Mouse (Mus musculus): ENCODE data around the gene Car2. TPM values are rescaled to one million over a fixed set of nuclear protein-coding genes. Genes with fewer than 3 reads are reported as not detected.
A peak's percentile ranks its signal among the peaks of the same experiment; 100 is the strongest.

Car2 gene
- polyA plus RNA-seq, 1 experiment from 2014 or later: 83.2 TPM

DNA sequence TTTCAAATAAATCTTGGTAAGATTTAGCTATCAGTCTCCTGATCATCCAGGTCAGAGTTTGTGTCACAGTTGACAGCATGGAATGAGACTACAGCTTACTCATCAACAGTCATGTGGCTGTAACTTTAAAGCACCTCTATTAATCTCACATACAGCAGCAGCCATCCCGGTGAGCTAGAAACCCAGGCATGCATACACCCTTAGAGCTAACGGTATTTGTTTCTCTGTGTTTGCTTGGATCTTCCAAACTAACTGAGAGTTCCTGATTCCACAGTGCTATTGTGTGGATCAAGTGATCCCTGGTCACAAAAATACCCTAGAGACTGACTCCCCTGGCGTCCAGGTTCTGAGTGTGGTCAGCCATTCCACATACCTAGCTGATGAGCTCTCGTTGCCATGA lies 24.3 kb upstream of the Car2 start:
- 0 out of 2 replicates have a peak, but pooled peaks cover 3% of the 10 kb centered on the region for H3K4me1 ChIP-seq (ENCODE audit: control insufficient read depth, insufficient read depth, low read length)
- no peaks in the 10 kb centered on the region for H3K9me3 ChIP-seq (ENCODE audit: control insufficient read depth, low read length)
- H3K36me3 ChIP-seq (ENCODE audit: control insufficient read depth, insufficient read depth, low read length): no peaks in the 10 kb centered on the region
- H3K4me3 ChIP-seq (ENCODE audit: low read length): no peak overlapping the region
- 0 out of 2 replicates have a peak, but pooled peaks cover 5% of the 10 kb centered on the region for H3K27me3 ChIP-seq (replicated peaks; ENCODE audit: control insufficient read depth, insufficient read depth, low read length)
- no peak overlapping the region for H3K9ac ChIP-seq (ENCODE audit: low read depth, low read length)
- no peak overlapping the region for H3K4me2 ChIP-seq (ENCODE audit: low read depth, low read length)
- 39% methylated on average over 4 of the region's 4 CpGs for WGBS
- no peak for ATAC-seq
- no peak overlapping the region for H3K27ac ChIP-seq (ENCODE audit: low read length)

DNA sequence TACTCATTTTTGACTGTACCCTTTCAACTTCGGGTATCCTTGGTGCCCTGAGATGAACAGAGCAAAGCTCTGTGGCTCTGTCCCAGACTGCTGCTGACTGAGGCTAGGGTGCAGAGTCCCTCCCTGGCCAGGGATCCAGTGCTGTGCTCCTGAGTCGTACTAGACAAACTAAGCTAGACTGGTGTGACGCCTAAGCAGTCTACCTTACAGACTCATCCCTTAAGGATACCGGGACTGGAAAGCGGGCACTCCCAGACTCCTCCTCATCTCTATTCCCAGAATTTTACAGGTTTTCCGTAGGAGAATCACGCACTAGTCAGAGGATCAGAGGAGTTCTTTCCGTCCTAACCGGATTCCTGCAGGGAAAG lies 23.4 kb upstream of the Car2 start:
- Histone ChIP-seq H3K9me3 (ENCODE audit: control insufficient read depth, low read length) (no peaks in the 10 kb centered on the region), H3K9ac (ENCODE audit: low read depth, low read length) (peak overlapping the region; percentile 49; the same call in 1 of the 2 replicates), H3K4me3 (ENCODE audit: low read length) (peak overlapping the region; percentile 40), H3K4me2 (ENCODE audit: low read depth, low read length) (peak overlapping the region; percentile 55), H3K4me1 (ENCODE audit: control insufficient read depth, insufficient read depth, low read length) (0 out of 2 replicates have a peak, but pooled peaks cover 3% of the 10 kb centered on the region), H3K27me3 (replicated peaks; ENCODE audit: control insufficient read depth, insufficient read depth, low read length) (0 out of 2 replicates have a peak, but pooled peaks cover 5% of the 10 kb centered on the region), H3K27ac (ENCODE audit: low read length) (no peak overlapping the region), H3K36me3 (ENCODE audit: control insufficient read depth, insufficient read depth, low read length) (no peaks in the 10 kb centered on the region)
- peak; percentile 71 for ATAC-seq
- under 1% methylated on average over 9 of the region's 9 CpGs for WGBS

DNA sequence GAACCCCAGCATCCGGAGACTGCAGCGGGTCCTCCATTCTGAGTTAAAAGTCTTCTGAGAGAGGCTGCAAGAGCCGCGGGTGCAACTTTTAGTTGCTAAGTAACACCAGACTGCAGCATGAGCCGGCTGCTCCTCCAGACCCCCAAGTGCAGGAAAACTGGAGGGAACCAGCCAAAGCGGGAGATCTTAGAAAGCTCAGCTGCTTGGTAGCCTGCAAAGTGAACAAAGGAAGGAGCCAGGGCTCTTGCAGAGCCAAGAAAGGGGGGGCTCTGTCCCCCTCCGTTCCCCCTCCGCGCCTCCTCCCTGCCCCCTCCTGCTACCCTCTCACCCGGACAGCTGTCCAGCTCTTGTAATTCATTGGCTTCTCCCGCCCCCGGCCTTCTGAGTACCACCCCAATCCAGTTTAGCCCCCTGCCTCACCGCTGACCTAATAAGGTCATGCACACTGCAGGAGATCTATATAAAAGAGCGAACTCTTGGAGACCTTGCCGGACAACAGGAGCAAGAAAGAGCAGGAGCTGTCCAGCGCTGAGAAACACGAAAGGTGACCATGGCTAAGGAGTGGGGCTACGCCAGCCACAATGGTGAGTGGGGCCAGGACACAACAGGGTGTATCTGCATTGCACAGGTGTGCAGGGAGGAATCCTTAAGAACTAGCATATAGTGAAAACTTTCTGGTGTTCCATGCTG lies 22.9 kb upstream of the Car2 start, which contains the start of gene Car3:
TSS of gene Car3 (plus strand) at position 491 of the 690 bp plus-strand sequence.
- H3K4me2 ChIP-seq (ENCODE audit: low read depth, low read length): peak within 1 kb of the TSS; percentile 55
- peak within 1 kb of the TSS; percentile 49 for H3K9ac ChIP-seq (ENCODE audit: low read depth, low read length)
- peak; percentile 63 for ATAC-seq
- H3K27me3 ChIP-seq (replicated peaks; ENCODE audit: control insufficient read depth, insufficient read depth, low read length): 0 out of 2 replicates have a peak, but pooled peaks cover 5% of the 10 kb centered on the region
- no peaks in the 10 kb centered on the region for H3K36me3 ChIP-seq (ENCODE audit: control insufficient read depth, insufficient read depth, low read length)
- 0 out of 2 replicates have a peak, but pooled peaks cover 3% of the 10 kb centered on the region for H3K4me1 ChIP-seq (ENCODE audit: control insufficient read depth, insufficient read depth, low read length)
- no peaks in the 10 kb centered on the region for H3K9me3 ChIP-seq (ENCODE audit: control insufficient read depth, low read length)
- H3K4me3 ChIP-seq (ENCODE audit: low read length): peak within 1 kb of the TSS; percentile 40
- H3K27ac ChIP-seq (ENCODE audit: low read length): no peak within 1 kb of the TSS
- WGBS: 3% methylated on average over 18 of the region's 18 CpGs

GRCm38 (mm10) chr3:14863922-14864321 lies 22.2 kb upstream of the Car2 start:
- 91% methylated on average over 2 of the region's 2 CpGs for WGBS
- no peaks in the 10 kb centered on the region for H3K36me3 ChIP-seq (ENCODE audit: control insufficient read depth, insufficient read depth, low read length)
- H3K4me3 ChIP-seq (ENCODE audit: low read length): no peak overlapping the region
- 0 out of 2 replicates have a peak, but pooled peaks cover 3% of the 10 kb centered on the region for H3K4me1 ChIP-seq (ENCODE audit: control insufficient read depth, insufficient read depth, low read length)
- H3K27ac ChIP-seq (ENCODE audit: low read length): no peak overlapping the region
- H3K27me3 ChIP-seq (replicated peaks; ENCODE audit: control insufficient read depth, insufficient read depth, low read length): 0 out of 2 replicates have a peak, but pooled peaks cover 5% of the 10 kb centered on the region
- ATAC-seq: no peak
- H3K9ac ChIP-seq (ENCODE audit: low read depth, low read length): no peak overlapping the region
- H3K4me2 ChIP-seq (ENCODE audit: low read depth, low read length): no peak overlapping the region
- no peaks in the 10 kb centered on the region for H3K9me3 ChIP-seq (ENCODE audit: control insufficient read depth, low read length)

GRCm38 (mm10) chr3:14865941-14866340 lies 20.1 kb upstream of the Car2 start:
- H3K4me1 ChIP-seq (ENCODE audit: control insufficient read depth, insufficient read depth, low read length): 0 out of 2 replicates have a peak, but pooled peaks cover 3% of the 10 kb centered on the region
- 69% methylated on average over 2 of the region's 2 CpGs for WGBS
- H3K27me3 ChIP-seq (replicated peaks; ENCODE audit: control insufficient read depth, insufficient read depth, low read length): 0 out of 2 replicates have a peak, but pooled peaks cover 5% of the 10 kb centered on the region
- ATAC-seq: no peak
- H3K9ac ChIP-seq (ENCODE audit: low read depth, low read length): no peak overlapping the region
- no peak overlapping the region for H3K4me2 ChIP-seq (ENCODE audit: low read depth, low read length)
- H3K4me3 ChIP-seq (ENCODE audit: low read length): no peak overlapping the region
- H3K9me3 ChIP-seq (ENCODE audit: control insufficient read depth, low read length): no peaks in the 10 kb centered on the region
- H3K36me3 ChIP-seq (ENCODE audit: control insufficient read depth, insufficient read depth, low read length): no peaks in the 10 kb centered on the region
- no peak overlapping the region for H3K27ac ChIP-seq (ENCODE audit: low read length)

- no peaks in the 10 kb centered on the region for H3K9me3 ChIP-seq (ENCODE audit: control insufficient read depth, low read length)
- no peak overlapping the region for H3K9ac ChIP-seq (ENCODE audit: low read depth, low read length)
- H3K27ac ChIP-seq (ENCODE audit: low read length): no peak overlapping the region
- H3K4me2 ChIP-seq (ENCODE audit: low read depth, low read length): 0 out of 2 replicates have a peak overlapping the region, but pooled peaks have one; percentile 10
- no peaks in the 10 kb centered on the region for H3K36me3 ChIP-seq (ENCODE audit: control insufficient read depth, insufficient read depth, low read length)
- ATAC-seq: peak; percentile 88
- 32% methylated on average over 11 of the region's 11 CpGs for WGBS
- no peak overlapping the region for H3K4me3 ChIP-seq (ENCODE audit: low read length)
- no peaks in the 10 kb centered on the region for H3K4me1 ChIP-seq (ENCODE audit: control insufficient read depth, insufficient read depth, low read length)
- no peaks in the 10 kb centered on the region for H3K27me3 ChIP-seq (replicated peaks; ENCODE audit: control insufficient read depth, insufficient read depth, low read length)
These were observed 16.3 kb upstream of the Car2 start for GRCm38 (mm10) chr3:14869779-14870178.

- Histone ChIP-seq H3K4me1 (ENCODE audit: control insufficient read depth, insufficient read depth, low read length) (no peaks in the 10 kb centered on the region), H3K36me3 (ENCODE audit: control insufficient read depth, insufficient read depth, low read length) (no peaks in the 10 kb centered on the region), H3K9ac (ENCODE audit: low read depth, low read length) (no peak overlapping the region), H3K4me2 (ENCODE audit: low read depth, low read length) (no peak overlapping the region), H3K4me3 (ENCODE audit: low read length) (no peak overlapping the region), H3K27me3 (replicated peaks; ENCODE audit: control insufficient read depth, insufficient read depth, low read length) (no peaks in the 10 kb centered on the region), H3K27ac (ENCODE audit: low read length) (no peak overlapping the region), H3K9me3 (ENCODE audit: control insufficient read depth, low read length) (no peaks in the 10 kb centered on the region)
- ATAC-seq: no peak
- WGBS: 51% methylated on average over 1 of the region's 1 CpGs
These were observed 15.5 kb upstream of the Car2 start for GRCm38 (mm10) chr3:14870528-14870927.

DNA sequence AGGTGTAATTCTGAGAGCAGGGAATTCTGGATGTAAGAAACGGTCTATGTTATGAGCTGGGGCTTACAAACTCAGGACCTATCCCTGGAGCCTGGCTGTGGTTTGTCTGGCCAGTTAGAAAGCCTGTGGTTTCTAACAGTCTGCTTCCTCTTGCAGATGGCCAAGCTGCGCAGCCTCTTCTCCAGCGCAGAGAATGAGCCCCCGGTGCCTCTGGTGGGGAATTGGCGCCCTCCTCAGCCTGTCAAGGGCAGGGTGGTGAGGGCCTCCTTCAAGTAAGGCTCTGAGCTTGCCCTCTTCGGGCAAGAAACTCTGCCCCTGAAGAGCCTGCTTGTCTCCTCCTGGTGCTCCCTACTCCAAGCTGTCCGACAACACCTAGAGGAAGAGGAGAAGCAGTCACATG lies 14.7 kb upstream of the Car2 start:
- H3K4me1 ChIP-seq (ENCODE audit: control insufficient read depth, insufficient read depth, low read length): no peaks in the 10 kb centered on the region
- H3K4me2 ChIP-seq (ENCODE audit: low read depth, low read length): no peak overlapping the region
- H3K9ac ChIP-seq (ENCODE audit: low read depth, low read length): no peak overlapping the region
- no peaks in the 10 kb centered on the region for H3K9me3 ChIP-seq (ENCODE audit: control insufficient read depth, low read length)
- H3K36me3 ChIP-seq (ENCODE audit: control insufficient read depth, insufficient read depth, low read length): no peaks in the 10 kb centered on the region
- no peak for ATAC-seq
- no peak overlapping the region for H3K27ac ChIP-seq (ENCODE audit: low read length)
- H3K4me3 ChIP-seq (ENCODE audit: low read length): no peak overlapping the region
- 54% methylated on average over 7 of the region's 7 CpGs for WGBS
- no peaks in the 10 kb centered on the region for H3K27me3 ChIP-seq (replicated peaks; ENCODE audit: control insufficient read depth, insufficient read depth, low read length)

- H3K4me2 ChIP-seq (ENCODE audit: low read depth, low read length): no peak overlapping the region
- WGBS: 28% methylated on average over 8 of the region's 8 CpGs
- no peaks in the 10 kb centered on the region for H3K27me3 ChIP-seq (replicated peaks; ENCODE audit: control insufficient read depth, insufficient read depth, low read length)
- no peaks in the 10 kb centered on the region for H3K9me3 ChIP-seq (ENCODE audit: control insufficient read depth, low read length)
- no peaks in the 10 kb centered on the region for H3K36me3 ChIP-seq (ENCODE audit: control insufficient read depth, insufficient read depth, low read length)
- H3K4me3 ChIP-seq (ENCODE audit: low read length): no peak overlapping the region
- H3K27ac ChIP-seq (ENCODE audit: low read length): no peak overlapping the region
- H3K9ac ChIP-seq (ENCODE audit: low read depth, low read length): no peak overlapping the region
- no peaks in the 10 kb centered on the region for H3K4me1 ChIP-seq (ENCODE audit: control insufficient read depth, insufficient read depth, low read length)
- peak; percentile 58; the same call in 1 of the 2 replicates for ATAC-seq
These were observed 11.6 kb upstream of the Car2 start for GRCm38 (mm10) chr3:14874402-14875040.

All from intestine, embryonic 16.5 days (tissue).